Mouse (Mus musculus) neural tube, embryonic 11.5 days (tissue): ENCODE data around the gene Fbxw11. TPM values are rescaled to one million over a fixed set of nuclear protein-coding genes. Genes with fewer than 3 reads are reported as not detected.
A peak's percentile ranks its signal among the peaks of the same experiment; 100 is the strongest.

Experiments
- ATAC-seq: fragments of 200-750 bp; cut with Nextera tagmentation; 2 replicates; pipeline ENCODE4 v1.8.0; 2017; ENCODE audit warnings: moderate number of reproducible peaks, mild to moderate bottlenecking, moderate TSS enrichment, moderate library complexity; ENCODE audit not compliant: insufficient read depth, low FRiP score, low TSS enrichment
- DNase-seq: peaks from one replicate; pipeline ENCODE4 v3.0.0-alpha.2; 2015; ENCODE audit warnings: low spot score
- H3K27ac ChIP-seq: fragments of 300-500 bp; sonication (generic); 2 replicates; pipeline ENCODE4 v1.5.1; 2014; ENCODE audit warnings: low read depth, mild to moderate bottlenecking, low read length
- H3K27me3 ChIP-seq: fragments of 300-500 bp; sonication (generic); 2 replicates; pipeline ENCODE4 v1.6.1; 2014; ENCODE audit warnings: mild to moderate bottlenecking, low read length, mixed read lengths; ENCODE audit not compliant: control insufficient read depth, insufficient read depth
- H3K36me3 ChIP-seq: fragments of 300-500 bp; sonication (generic); 2 replicates; pipeline ENCODE4 v1.6.1; 2014; ENCODE audit warnings: mild to moderate bottlenecking, low read length, moderate library complexity, mixed read lengths; ENCODE audit not compliant: control insufficient read depth, insufficient read depth
- H3K4me1 ChIP-seq: fragments of 300-500 bp; sonication (generic); 2 replicates; pipeline ENCODE4 v1.6.1; 2014; ENCODE audit warnings: low read length, mixed read lengths; ENCODE audit not compliant: control insufficient read depth, insufficient read depth
- H3K4me2 ChIP-seq: fragments of 300-500 bp; sonication (generic); 2 replicates; pipeline ENCODE4 v1.6.1; 2014; ENCODE audit warnings: low read depth, mild to moderate bottlenecking, moderate library complexity
- H3K4me3 ChIP-seq: fragments of 300-500 bp; sonication (generic); 2 replicates; pipeline ENCODE4 v1.5.1; 2014; ENCODE audit warnings: low read depth, low read length
- H3K9ac ChIP-seq: fragments of 300-500 bp; sonication (generic); 2 replicates; pipeline ENCODE4 v1.6.1; 2014; ENCODE audit warnings: mild to moderate bottlenecking, low read length
- H3K9me3 ChIP-seq: fragments of 300-500 bp; sonication (generic); 2 replicates; pipeline ENCODE4 v1.6.1; 2016; ENCODE audit warnings: low read length; ENCODE audit not compliant: control insufficient read depth
- WGBS: fragments of 180-500 bp; shearing (Covaris S2); extraction: QIAGEN DNeasy Blood & Tissue Kit; methylation state at CpG from one replicate; pipeline ENCODE4 v1.1.7; 2014; 5-methylcytosine and 5-hydroxymethylcytosine counted together
- polyA plus RNA-seq: library from polyadenylated mRNA; unstranded; fragments of >200 nt; fragmentation: Nextera tagmentation; extraction: Ambion mirVana; gene quantifications from 2 replicates; pipeline ENCODE4 v1.2.1, GENCODE M21; 2014

Fbxw11 gene
- polyA plus RNA-seq, 1 experiment from 2014 or later = 116 TPM

GRCm38 (mm10) chr11:32701566-32701965 is 59.0 kb downstream of the Fbxw11 start:
- no peak overlapping the region for H3K27ac ChIP-seq
- no peak for DNase-seq
- WGBS = 72% methylated on average over 3 of the region's 3 CpGs
- no peaks in the 10 kb centered on the region for H3K36me3 ChIP-seq
- H3K27me3 ChIP-seq = no peaks in the 10 kb centered on the region
- no peak overlapping the region for H3K9ac ChIP-seq
- ATAC-seq = no peak
- H3K4me2 ChIP-seq = no peak overlapping the region
- H3K4me1 ChIP-seq = peaks cover 4% of the 10 kb centered on the region; the same call in 1 of the 2 replicates
- H3K9me3 ChIP-seq = no peaks in the 10 kb centered on the region
- H3K4me3 ChIP-seq = no peak overlapping the region

- 80% methylated on average over 6 of the region's 6 CpGs for WGBS
- H3K36me3 ChIP-seq = no peaks in the 10 kb centered on the region
- ATAC-seq (no peak), DNase-seq (no peak)
- H3K4me3 ChIP-seq = no peak overlapping the region
- no peak overlapping the region for H3K9ac ChIP-seq
- no peaks in the 10 kb centered on the region for H3K9me3 ChIP-seq
- no peaks in the 10 kb centered on the region for H3K27me3 ChIP-seq
- H3K27ac ChIP-seq = no peak overlapping the region
- H3K4me1 ChIP-seq = peaks cover 4% of the 10 kb centered on the region; the same call in 1 of the 2 replicates
- no peak overlapping the region for H3K4me2 ChIP-seq
Measured at GRCm38 (mm10) chr11:32704241-32704890, 61.8 kb downstream of the Fbxw11 start.

- H3K9ac ChIP-seq = no peak overlapping the region
- no peak overlapping the region for H3K4me3 ChIP-seq
- peaks cover 4% of the 10 kb centered on the region; the same call in 1 of the 2 replicates for H3K4me1 ChIP-seq
- DNase-seq = no peak
- H3K4me2 ChIP-seq = no peak overlapping the region
- ATAC-seq = no peak
- no peaks in the 10 kb centered on the region for H3K9me3 ChIP-seq
- no peaks in the 10 kb centered on the region for H3K36me3 ChIP-seq
- WGBS = 86% methylated on average over 4 of the region's 4 CpGs
- no peaks in the 10 kb centered on the region for H3K27me3 ChIP-seq
- no peak overlapping the region for H3K27ac ChIP-seq
Measured at GRCm38 (mm10) chr11:32706406-32706993, 64.0 kb downstream of the Fbxw11 start.

GRCm38 (mm10) chr11:32707481-32707880 is 65.0 kb downstream of the Fbxw11 start:
- ATAC-seq = no peak
- DNase-seq = no peak
- 59% methylated on average over 3 of the region's 3 CpGs for WGBS

GRCm38 (mm10) chr11:32708739-32709501 is 66.4 kb downstream of the Fbxw11 start:
- ATAC-seq = no peak
- H3K4me2 ChIP-seq = no peak overlapping the region
- DNase-seq = no peak
- no peaks in the 10 kb centered on the region for H3K9me3 ChIP-seq
- H3K27ac ChIP-seq = no peak overlapping the region
- no peaks in the 10 kb centered on the region for H3K27me3 ChIP-seq
- no peaks in the 10 kb centered on the region for H3K36me3 ChIP-seq
- H3K4me3 ChIP-seq = no peak overlapping the region
- WGBS = 81% methylated on average over 14 of the region's 14 CpGs
- no peak overlapping the region for H3K9ac ChIP-seq
- H3K4me1 ChIP-seq = peaks cover 4% of the 10 kb centered on the region; the same call in 1 of the 2 replicates

More at GRCm38 (mm10) chr11:32707481-32707880, 65.0 kb downstream of the Fbxw11 start:
- Histone ChIP-seq H3K9ac (no peak overlapping the region), H3K4me1 (peaks cover 4% of the 10 kb centered on the region; the same call in 1 of the 2 replicates), H3K4me3 (no peak overlapping the region), H3K27ac (no peak overlapping the region), H3K4me2 (no peak overlapping the region), H3K36me3 (no peaks in the 10 kb centered on the region), H3K9me3 (no peaks in the 10 kb centered on the region), H3K27me3 (no peaks in the 10 kb centered on the region)

GRCm38 (mm10) chr11:32709563-32709962 is 67.0 kb downstream of the Fbxw11 start:
- Histone ChIP-seq H3K4me1 (no peaks in the 10 kb centered on the region; the same call in 1 of the 2 replicates), H3K9ac (no peak overlapping the region), H3K36me3 (no peaks in the 10 kb centered on the region), H3K4me3 (no peak overlapping the region), H3K27me3 (no peaks in the 10 kb centered on the region), H3K27ac (no peak overlapping the region), H3K9me3 (no peaks in the 10 kb centered on the region), H3K4me2 (no peak overlapping the region)
- ATAC-seq (no peak), DNase-seq (peak; percentile 42)
- WGBS = 28% methylated on average over 1 of the region's 1 CpGs

- Histone ChIP-seq H3K9me3 (no peaks in the 10 kb centered on the region), H3K27me3 (no peaks in the 10 kb centered on the region), H3K4me3 (no peak overlapping the region), H3K36me3 (no peaks in the 10 kb centered on the region), H3K4me2 (no peak overlapping the region), H3K4me1 (no peaks in the 10 kb centered on the region), H3K9ac (no peak overlapping the region), H3K27ac (no peak overlapping the region)
- DNase-seq (peak; percentile 46), ATAC-seq (no peak)
- 63% methylated on average over 5 of the region's 5 CpGs for WGBS
Measured at GRCm38 (mm10) chr11:32714230-32714629, 71.7 kb downstream of the Fbxw11 start.

- Histone ChIP-seq H3K9me3 (no peaks in the 10 kb centered on the region), H3K4me3 (no peak overlapping the region), H3K9ac (no peak overlapping the region), H3K4me2 (no peak overlapping the region), H3K36me3 (no peaks in the 10 kb centered on the region), H3K27ac (no peak overlapping the region), H3K27me3 (no peaks in the 10 kb centered on the region), H3K4me1 (no peaks in the 10 kb centered on the region)
- 100% methylated on average over 2 of the region's 2 CpGs for WGBS
- DNase-seq (no peak), ATAC-seq (no peak)
Measured at GRCm38 (mm10) chr11:32714896-32715295, 72.4 kb downstream of the Fbxw11 start.
